Mouse (Mus musculus): ENCODE data around the gene Saa3. TPM values are rescaled to one million over a fixed set of nuclear protein-coding genes. Genes with fewer than 3 reads are reported as not detected.
"Not testable (repeated sequence)": the region's sequence is repeated elsewhere in the genome, so short reads cannot be mapped to it uniquely, and the experiment has no call there.

The Saa3 gene
- total RNA-seq (2021), result not detected
- long read RNA-seq, experiment 1, result 0 reads
- long read RNA-seq, experiment 2, result 0 reads

- no peak for DNase-seq
- intact Hi-C loops (cut with DNase I; ENCODE audit: low total_unique reads), result loop anchor here (10.0 kb wide), 1 partner anchor 71 kb away; no protein-coding TSS in a partner anchor
Measured at GRCm38 (mm10) chr7:46715600-46715999, at the start of gene Saa3. Gene Saa3 (minus strand): TSS chr7:46715700.

- intact Hi-C loops (cut with DNase I; ENCODE audit: low total_unique reads), result loop anchor here (5.0 kb wide), 1 partner anchor 52 kb away; the partner anchor contains the start of gene Saal1
- DNase-seq, result no peak
Measured at GRCm38 (mm10) chr7:46764672-46765071, 49.2 kb upstream of the Saa3 start.

GRCm38 (mm10) chr7:46762601-46763000, 47.1 kb upstream of the Saa3 start:
- intact Hi-C loops (cut with DNase I; ENCODE audit: low total_unique reads), result no loop called here
- no peak for DNase-seq

- DNase-seq, result no peak
- intact Hi-C loops (cut with DNase I; ENCODE audit: low total_unique reads), result no loop called here
Measured at GRCm38 (mm10) chr7:46761049-46761795, 45.7 kb upstream of the Saa3 start.

GRCm38 (mm10) chr7:46751490-46751889, 36.0 kb upstream of the Saa3 start, which contains the start of gene Saa2:
Gene Saa2 (plus strand): TSS chr7:46751790.
- intact Hi-C loops (cut with DNase I; ENCODE audit: low total_unique reads), result no loop called here
- DNase-seq, result no peak

- intact Hi-C loops (cut with DNase I; ENCODE audit: low total_unique reads), result no loop called here
- no peak for DNase-seq
Measured at GRCm38 (mm10) chr7:46748459-46748858, 33.0 kb upstream of the Saa3 start.

GRCm38 (mm10) chr7:46746381-46746780, 30.9 kb upstream of the Saa3 start:
- DNase-seq, result peak; percentile 28
- intact Hi-C loops (cut with DNase I; ENCODE audit: low total_unique reads), result no loop called here

- intact Hi-C loops (cut with DNase I; ENCODE audit: low total_unique reads), result no loop called here
Measured at GRCm38 (mm10) chr7:46745816-46746215, 30.3 kb upstream of the Saa3 start.

GRCm38 (mm10) chr7:46742880-46743279, 27.4 kb upstream of the Saa3 start, which contains the start of gene Saa1:
Gene Saa1 (minus strand): TSS chr7:46742980.
- intact Hi-C loops (cut with DNase I; ENCODE audit: low total_unique reads); DNase-seq: not testable (repeated sequence)

More at GRCm38 (mm10) chr7:46745816-46746215, 30.3 kb upstream of the Saa3 start:
- no peak for DNase-seq

GRCm38 (mm10) chr7:46740041-46740440, 24.5 kb upstream of the Saa3 start:
- intact Hi-C loops (cut with DNase I; ENCODE audit: low total_unique reads); DNase-seq: not testable (repeated sequence)

GRCm38 (mm10) chr7:46738561-46739460, 23.3 kb upstream of the Saa3 start:
- intact Hi-C loops (cut with DNase I; ENCODE audit: low total_unique reads), result no loop called here
- no peak for DNase-seq

GRCm38 (mm10) chr7:46734983-46735382, 19.5 kb upstream of the Saa3 start:
- no peak for DNase-seq
- intact Hi-C loops (cut with DNase I; ENCODE audit: low total_unique reads), result no loop called here

- intact Hi-C loops (cut with DNase I; ENCODE audit: low total_unique reads), result no loop called here
- no peak for DNase-seq
Measured at GRCm38 (mm10) chr7:46732458-46732857, 17.0 kb upstream of the Saa3 start, which contains the start of gene Saa4. Gene Saa4 (minus strand): TSS chr7:46732603.

GRCm38 (mm10) chr7:46727584-46727983, 12.1 kb upstream of the Saa3 start:
- intact Hi-C loops (cut with DNase I; ENCODE audit: low total_unique reads), result no loop called here

GRCm38 (mm10) chr7:46724396-46724795, 8.9 kb upstream of the Saa3 start:
- intact Hi-C loops (cut with DNase I; ENCODE audit: low total_unique reads), result no loop called here
- DNase-seq, result no peak

More at GRCm38 (mm10) chr7:46727584-46727983, 12.1 kb upstream of the Saa3 start:
- no peak for DNase-seq

- intact Hi-C loops (cut with DNase I; ENCODE audit: low total_unique reads), result no loop called here
Measured at GRCm38 (mm10) chr7:46723849-46724248, 8.3 kb upstream of the Saa3 start.

GRCm38 (mm10) chr7:46723354-46723753, 7.9 kb upstream of the Saa3 start:
- intact Hi-C loops (cut with DNase I; ENCODE audit: low total_unique reads), result no loop called here
- no peak for DNase-seq

More at GRCm38 (mm10) chr7:46723849-46724248, 8.3 kb upstream of the Saa3 start:
- DNase-seq, result no peak

- intact Hi-C loops (cut with DNase I; ENCODE audit: low total_unique reads), result no loop called here
- no peak for DNase-seq
Measured at GRCm38 (mm10) chr7:46720460-46720859, 5.0 kb upstream of the Saa3 start.

GRCm38 (mm10) chr7:46719526-46719925, 4.0 kb upstream of the Saa3 start:
- intact Hi-C loops (cut with DNase I; ENCODE audit: low total_unique reads), result loop anchor here (10.0 kb wide), 1 partner anchor 75 kb away; no protein-coding TSS in a partner anchor
- peak; percentile 47 for DNase-seq

Measured in gastrocnemius, postnatal 14 days (tissue).